Mouse (Mus musculus) frontal cortex, adult 2 months (tissue): ENCODE measurements at regions not wholly inside any gene's neighbourhood (a gene's known extent, or its start where the extent isn't known, plus 50 kb on each side); places are given as distances from the start of the nearest gene placed in this dataset.
A peak's percentile ranks its signal among the peaks of the same experiment; 100 is the strongest.
"Not testable (repeated sequence)": the region's sequence is repeated elsewhere in the genome, so short reads cannot be mapped to it uniquely, and the experiment has no call there.

Experiments used
- DNase-seq, 2 experiments: peaks; one replicate each; pipeline ENCODE4 v3.0.0; 2022; ENCODE audit warnings: low spot score in 1 of 2; ENCODE audit errors: extremely low spot score in 1 of 2

GRCm38 (mm10) chr13:97408414-97409290 lies 167.7 kb downstream of the Enc1 start:
- DNase-seq: no peak

DNA sequence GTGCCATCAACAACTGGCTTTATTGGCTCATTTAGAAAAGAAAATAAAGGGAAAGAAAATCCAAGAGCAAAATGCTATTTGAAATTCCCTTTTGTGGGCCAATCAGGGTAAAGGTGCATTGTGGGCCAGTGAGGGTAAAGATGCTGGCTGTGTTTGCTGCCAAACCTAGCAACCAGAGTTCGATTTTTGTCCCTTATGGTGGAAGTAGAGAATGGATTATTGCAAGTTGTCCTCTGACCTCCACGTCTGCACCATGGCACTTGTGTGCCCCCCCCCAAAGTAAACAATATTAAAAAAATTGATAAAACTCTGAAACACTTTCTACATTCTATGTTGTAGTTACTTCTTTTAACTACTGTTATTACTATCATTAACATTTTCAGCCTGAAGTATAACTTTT lies 166.9 kb downstream of the Enc1 start:
- no peak for DNase-seq

GRCm38 (mm10) chr13:97406678-97407077 lies 165.8 kb downstream of the Enc1 start:
- DNase-seq: no peak

DNA sequence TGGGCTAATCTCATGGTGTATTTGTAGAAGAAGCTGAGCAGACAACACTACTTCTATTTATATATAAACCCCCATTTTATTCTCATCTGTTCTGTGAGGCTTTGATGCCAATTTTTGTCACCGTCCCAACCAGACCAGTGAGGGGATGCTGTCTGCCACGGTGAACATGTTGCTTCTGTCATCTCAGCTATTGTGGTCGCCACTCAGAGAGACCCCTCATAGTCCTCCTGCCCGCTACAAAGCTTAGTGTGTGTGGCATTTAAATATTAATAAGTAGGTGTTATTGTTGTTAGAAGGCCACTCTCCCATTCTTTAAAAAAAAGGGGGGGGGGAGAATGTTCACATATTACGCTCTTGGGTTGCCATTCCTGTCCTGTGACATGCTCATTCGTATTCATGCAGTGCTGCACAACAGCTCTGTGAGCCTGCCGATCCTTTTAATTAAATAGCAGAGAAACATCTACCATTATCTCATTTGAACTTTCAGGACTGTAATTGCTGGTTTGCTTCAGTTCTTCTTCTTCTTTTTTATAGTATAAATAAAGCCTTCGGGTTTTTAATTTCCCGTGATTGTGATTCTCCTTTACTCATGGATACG lies 161.4 kb downstream of the Enc1 start:
- no peak for DNase-seq

- no peak for DNase-seq
These were observed 160.7 kb downstream of the Enc1 start for GRCm38 (mm10) chr13:97401620-97402019.

- DNase-seq: no peak
These were observed 157.1 kb downstream of the Enc1 start for GRCm38 (mm10) chr13:97398041-97398440.

DNA sequence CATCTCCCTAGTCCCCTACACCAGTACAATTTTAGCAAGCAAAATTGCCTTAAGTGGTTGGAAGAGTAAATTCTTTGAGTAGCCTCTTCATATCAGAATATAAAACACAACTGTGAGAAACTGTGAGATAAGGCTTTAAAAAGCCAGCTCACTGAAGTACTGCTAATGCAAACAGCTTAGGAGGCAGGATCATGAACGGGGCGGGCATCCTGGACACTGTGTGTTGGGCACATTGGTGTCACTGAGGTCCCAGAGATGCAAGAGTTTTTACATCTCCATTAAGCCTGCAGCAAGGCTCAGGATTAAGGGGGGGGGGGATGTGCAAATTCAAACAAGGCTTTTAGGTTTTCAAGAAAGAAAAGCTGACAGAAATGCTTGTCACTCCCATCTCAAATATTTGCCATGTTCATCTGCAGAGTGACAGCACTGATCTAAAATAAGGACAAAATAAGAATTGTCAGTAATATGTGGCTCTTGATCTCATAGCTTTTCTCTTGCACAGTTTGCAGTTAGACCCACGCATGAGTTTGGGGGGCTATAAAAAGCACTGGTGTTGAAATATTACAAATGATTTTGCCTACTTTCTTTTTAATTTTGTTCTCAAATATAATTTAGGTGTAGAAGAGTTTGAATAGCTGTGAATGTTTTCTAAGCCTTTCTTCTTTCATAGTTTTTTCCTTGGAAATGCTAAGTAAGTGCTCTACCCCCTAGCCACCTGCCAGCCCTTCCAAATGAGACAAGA lies 156.2 kb downstream of the Enc1 start:
- peak in 1 of 2 experiments; percentile 47 for DNase-seq

DNA sequence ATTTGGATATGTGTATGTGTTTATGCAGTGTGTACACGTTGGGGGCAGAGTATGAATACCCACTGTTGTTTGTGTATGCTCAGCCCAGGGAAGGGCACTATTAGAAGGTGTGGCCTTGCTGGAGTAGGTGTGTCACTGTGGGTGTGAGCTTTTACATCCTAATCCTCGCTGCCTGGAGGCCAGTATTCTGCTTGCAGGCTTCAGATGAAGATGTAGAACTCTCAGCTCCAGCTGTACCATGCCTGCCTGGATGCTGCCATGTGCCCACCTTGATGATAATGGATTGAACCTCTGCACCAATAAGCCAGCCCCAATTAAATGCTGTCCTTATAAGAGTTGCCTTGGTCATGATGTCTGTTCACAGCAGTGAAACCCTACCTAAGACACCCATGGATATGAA lies 155.4 kb downstream of the Enc1 start:
- DNase-seq: not testable (repeated sequence)

DNA sequence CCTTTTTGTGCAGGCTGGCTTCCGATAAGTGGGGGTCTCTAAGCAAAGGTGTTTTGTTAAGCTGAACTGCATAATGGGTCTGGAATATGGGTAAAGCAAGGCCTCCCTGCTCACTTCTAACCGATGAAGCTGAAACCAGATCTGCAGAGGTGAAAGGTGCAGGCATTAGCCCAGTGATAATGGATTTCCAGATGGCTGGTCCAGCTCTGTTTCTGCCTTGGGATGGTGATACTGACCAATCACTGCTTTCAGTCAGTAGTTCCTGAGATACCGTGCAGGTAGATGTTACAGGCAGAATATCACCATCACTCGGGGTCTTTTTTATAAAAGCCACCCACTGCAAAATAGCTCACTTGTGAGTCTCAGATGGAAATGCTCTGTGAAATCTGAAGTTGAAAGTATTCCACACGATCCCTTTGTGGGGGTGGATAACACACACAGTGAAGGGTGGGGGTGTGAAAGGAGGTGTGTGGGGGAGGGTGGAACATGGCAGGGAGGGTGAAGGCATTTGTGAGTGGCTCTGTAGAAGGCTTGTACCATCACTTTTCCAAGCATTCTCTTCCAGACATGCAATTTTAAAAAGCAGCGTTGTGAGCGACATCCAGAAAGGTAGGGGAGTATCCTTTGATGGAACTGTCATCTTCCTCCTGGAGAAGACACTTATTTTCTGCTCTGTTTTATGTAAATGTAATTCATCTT lies 154.0 kb downstream of the Enc1 start:
- DNase-seq: peak in 1 of 2 experiments; percentile 56

DNA sequence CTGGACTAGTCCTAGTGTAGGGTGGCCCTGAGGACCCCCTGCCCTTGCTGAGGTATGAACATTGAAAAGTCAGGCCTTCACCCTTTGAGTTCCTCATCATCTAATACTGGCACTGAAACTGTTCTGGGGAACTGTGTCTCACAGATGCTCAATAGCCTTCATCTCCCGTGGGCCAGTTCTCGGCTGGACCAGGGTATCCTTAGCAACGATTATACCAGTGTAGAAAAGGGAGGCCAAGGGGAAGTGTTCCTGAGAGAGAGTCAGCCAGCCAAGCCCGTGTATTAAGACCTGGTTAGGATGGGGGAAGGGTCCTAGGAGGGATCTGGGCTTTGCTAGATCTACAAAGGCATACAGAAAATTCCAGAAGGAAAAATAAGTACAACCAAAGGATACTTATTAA lies 153.2 kb downstream of the Enc1 start:
- no peak for DNase-seq

DNA sequence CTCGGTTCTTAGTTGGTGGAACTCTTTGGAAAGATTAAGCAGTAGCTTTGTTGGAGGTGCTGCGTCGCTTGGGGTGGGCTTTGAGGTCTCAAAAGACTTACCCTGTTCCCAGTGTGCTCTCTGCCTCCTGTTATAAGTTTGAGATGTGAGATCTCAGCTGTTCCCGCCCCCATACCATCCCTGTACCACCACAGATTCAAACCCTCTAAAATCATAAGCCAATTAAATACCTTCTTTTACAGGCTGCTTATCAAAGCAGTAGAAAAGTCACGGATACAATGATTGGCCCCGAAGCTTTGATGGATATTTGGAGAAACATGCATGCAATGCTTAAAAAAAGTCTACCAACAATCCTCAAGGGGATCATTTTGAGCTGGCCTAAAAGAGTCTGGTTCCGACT lies 152.6 kb downstream of the Enc1 start:
- DNase-seq: no peak

DNA sequence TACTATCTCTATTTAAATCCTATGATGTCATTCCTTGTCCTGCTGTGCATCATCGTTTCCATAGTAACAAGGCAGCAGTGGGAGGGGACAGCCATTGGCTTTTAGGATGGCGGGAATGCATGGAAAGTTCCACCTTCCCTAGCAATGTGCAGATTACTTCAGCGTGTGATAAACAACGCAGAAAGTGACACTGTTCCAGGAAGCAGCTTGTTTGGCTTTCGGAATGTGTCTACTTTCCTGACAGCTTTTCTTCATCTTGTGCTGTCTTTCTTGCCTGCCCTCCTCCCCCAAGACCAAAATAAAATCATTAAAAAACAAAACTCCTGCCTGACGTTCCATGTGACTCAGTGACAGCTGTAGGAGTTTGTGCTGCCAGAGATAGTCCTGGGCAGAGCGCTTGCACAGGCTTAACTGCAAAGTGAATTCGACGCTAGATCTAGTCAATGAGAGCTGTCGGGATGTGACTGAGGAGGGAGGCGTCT lies 149.6 kb downstream of the Enc1 start:
- peak; percentile 75 to 79 for DNase-seq

GRCm38 (mm10) chr13:97388851-97389479 lies 148.1 kb downstream of the Enc1 start:
- peak in 1 of 2 experiments; percentile 59 for DNase-seq

- DNase-seq: no peak
These were observed 145.6 kb downstream of the Enc1 start for GRCm38 (mm10) chr13:97386511-97386910.

- DNase-seq: no peak
These were observed 144.6 kb downstream of the Enc1 start for GRCm38 (mm10) chr13:97385531-97385930.

GRCm38 (mm10) chr13:97384091-97384777 lies 143.3 kb downstream of the Enc1 start:
- DNase-seq: no peak

- no peak for DNase-seq
These were observed 142.4 kb downstream of the Enc1 start for GRCm38 (mm10) chr13:97383351-97383750.

DNA sequence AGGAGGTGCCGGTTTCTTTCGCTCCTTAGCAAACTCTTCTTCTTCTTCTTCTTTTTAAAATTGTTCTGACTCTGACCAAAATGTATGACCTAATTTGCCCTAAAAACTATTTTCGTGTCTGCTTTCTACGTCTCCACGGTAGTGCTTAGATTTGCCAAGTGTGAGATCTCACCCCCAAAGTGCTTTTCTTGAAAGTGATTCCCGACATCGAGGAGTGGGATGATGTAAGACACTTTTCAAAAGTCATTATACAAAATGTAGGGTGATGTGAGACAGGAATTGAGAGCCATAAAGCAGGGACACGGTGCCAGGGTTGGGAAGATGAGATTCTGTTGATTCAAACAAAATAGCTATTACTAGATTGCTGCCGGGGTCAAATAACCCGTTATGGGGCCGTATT lies 139.5 kb downstream of the Enc1 start:
- DNase-seq: no peak

DNA sequence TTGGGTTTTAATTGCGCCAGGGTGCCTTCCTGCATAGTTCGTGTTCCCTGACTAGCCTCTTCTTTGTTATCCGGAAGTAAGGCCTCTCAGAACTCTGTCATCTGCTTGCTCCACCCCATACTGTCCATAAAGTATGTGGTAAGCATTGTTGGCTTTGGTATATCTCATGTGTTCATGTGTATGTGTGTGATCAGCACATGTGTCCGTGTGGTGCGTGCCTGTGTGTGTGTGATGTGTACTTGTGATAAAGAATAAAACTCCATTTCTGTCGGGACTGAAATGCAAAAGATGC lies 135.3 kb downstream of the Enc1 start:
- DNase-seq: no peak
